Mouse (Mus musculus) stomach, postnatal 0 days (tissue): Measurements from ENCODE around the gene Ubr3. TPM values are rescaled to one million over a fixed set of nuclear protein-coding genes. Genes with fewer than 3 reads are reported as not detected.

Experiments
- ATAC-seq: fragments of 200-750 bp; cut with Nextera tagmentation; 2 replicates; pipeline ENCODE4 v1.8.0; 2017; ENCODE audit not compliant: low FRiP score, low TSS enrichment
- DNase-seq: peaks from one replicate; pipeline ENCODE4 v3.0.0-alpha.2; 2016; ENCODE audit warnings: low spot score
- H3K27ac ChIP-seq: fragments of 300-500 bp; sonication (generic); replicated peaks from 2 replicates; pipeline ENCODE4 v1.5.1; 2014; ENCODE audit warnings: mild to moderate bottlenecking, control low read depth
- H3K27me3 ChIP-seq: fragments of 300-500 bp; sonication (generic); 2 replicates; pipeline ENCODE4 v1.6.1; 2014; ENCODE audit warnings: low read length; ENCODE audit not compliant: control insufficient read depth, insufficient read depth
- H3K36me3 ChIP-seq: fragments of 300-500 bp; sonication (generic); 2 replicates; pipeline ENCODE4 v1.6.1; 2014; ENCODE audit warnings: low read length, mixed read lengths; ENCODE audit not compliant: control insufficient read depth, insufficient read depth
- H3K4me1 ChIP-seq: fragments of 300-500 bp; sonication (generic); replicated peaks from 2 replicates; pipeline ENCODE4 v1.6.1; 2014; ENCODE audit warnings: antibody characterized with exemption; ENCODE audit not compliant: control insufficient read depth, insufficient read depth
- H3K4me2 ChIP-seq: fragments of 300-500 bp; sonication (generic); replicated peaks from 2 replicates; pipeline ENCODE4 v1.6.1; 2014; ENCODE audit warnings: low read depth, mild to moderate bottlenecking, control low read depth, moderate library complexity
- H3K4me3 ChIP-seq: fragments of 300-500 bp; sonication (generic); 2 replicates; pipeline ENCODE4 v1.5.1; 2014; ENCODE audit warnings: low read depth, low read length, control low read depth
- H3K9ac ChIP-seq: fragments of 300-500 bp; sonication (generic); 2 replicates; pipeline ENCODE4 v1.6.1; 2014; ENCODE audit warnings: mild to moderate bottlenecking, low read length, control low read depth, mixed read lengths
- H3K9me3 ChIP-seq: fragments of 300-500 bp; sonication (generic); 2 replicates; pipeline ENCODE4 v1.6.1; 2016; ENCODE audit warnings: low read length; ENCODE audit not compliant: control insufficient read depth
- CTCF ChIP-seq: IDR thresholded peaks from 2 replicates; pipeline ENCODE4 v1.5.1; 2016; ENCODE audit warnings: antibody characterized with exemption, low read depth, mild to moderate bottlenecking, moderate library complexity
- EP300 ChIP-seq: optimal IDR thresholded peaks from 2 replicates; pipeline ENCODE3; 2016; ENCODE audit warnings: antibody characterized with exemption
- WGBS: fragments of 180-500 bp; shearing (Covaris S2); extraction: QIAGEN DNeasy Blood & Tissue Kit; methylation state at CpG from one replicate; pipeline ENCODE4 v1.1.7; 2014; 5-methylcytosine and 5-hydroxymethylcytosine counted together
- polyA plus RNA-seq: library from polyadenylated mRNA; unstranded; fragments of >200 nt; fragmentation: Nextera tagmentation; extraction: Ambion mirVana; gene quantifications from 2 replicates; pipeline ENCODE4 v1.2.1, GENCODE M21; 2015

Gene Ubr3
- polyA plus RNA-seq, 1 experiment from 2014 or later = 7.9 TPM

GRCm38 (mm10) chr2:69861485-69862091 is 35.5 kb upstream of the Ubr3 start, which contains the start of gene Ssb:
Gene Ssb (plus strand): TSS chr2:69861562.
- DNase-seq (peak; percentile 94), ATAC-seq (peak; percentile 93)
- Histone ChIP-seq H3K27ac (peak within 1 kb of the TSS; percentile 96), H3K4me2 (peak within 1 kb of the TSS; percentile 58), H3K9ac (peak within 1 kb of the TSS; percentile 99), H3K4me1 (no peaks in the 10 kb centered on the region; the same call in 1 of the 2 replicates), H3K27me3 (no peaks in the 10 kb centered on the region), H3K36me3 (no peaks in the 10 kb centered on the region), H3K9me3 (no peaks in the 10 kb centered on the region), H3K4me3 (peak within 1 kb of the TSS; percentile 100)
- WGBS = under 1% methylated on average over 66 of the region's 66 CpGs
- TF ChIP-seq EP300 (no peak), CTCF (no peak)

DNA sequence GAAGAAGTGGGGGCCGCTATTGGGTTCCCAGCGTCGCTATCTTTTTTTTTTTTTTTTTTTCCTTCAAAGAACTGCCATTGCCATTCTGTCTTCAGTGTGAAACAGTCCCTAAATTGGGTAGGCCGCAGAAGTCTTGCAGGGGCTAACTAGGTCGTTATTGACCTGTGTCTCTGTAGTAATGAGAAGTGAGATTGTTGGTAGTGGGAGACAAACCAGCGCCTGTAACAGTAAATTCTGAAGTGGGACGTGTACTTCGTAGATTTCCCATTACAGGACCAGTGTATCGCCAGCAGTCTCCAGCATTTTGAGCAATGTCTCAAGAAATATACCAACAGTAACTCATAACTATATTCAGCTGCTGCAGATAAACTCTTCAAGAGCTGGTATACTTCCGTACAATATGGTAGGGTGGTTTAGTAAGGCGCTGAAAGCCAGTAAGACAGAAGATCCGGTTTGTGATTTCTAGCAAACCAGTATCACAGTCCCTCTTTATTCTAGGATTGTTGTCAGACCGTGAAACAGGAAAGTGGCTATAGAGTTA is 34.9 kb upstream of the Ubr3 start:
- no peak for TF ChIP-seq EP300
- no peak for TF ChIP-seq CTCF
- Histone ChIP-seq H3K4me3 (peak overlapping the region; percentile 100), H3K27me3 (no peaks in the 10 kb centered on the region), H3K9ac (peak overlapping the region; percentile 99), H3K36me3 (no peaks in the 10 kb centered on the region), H3K4me2 (peak overlapping the region; percentile 58), H3K4me1 (no peaks in the 10 kb centered on the region; the same call in 1 of the 2 replicates), H3K9me3 (no peaks in the 10 kb centered on the region), H3K27ac (peak overlapping the region; percentile 96)
- DNase-seq (no peak), ATAC-seq (no peak)
- WGBS = under 1% methylated on average over 13 of the region's 13 CpGs

DNA sequence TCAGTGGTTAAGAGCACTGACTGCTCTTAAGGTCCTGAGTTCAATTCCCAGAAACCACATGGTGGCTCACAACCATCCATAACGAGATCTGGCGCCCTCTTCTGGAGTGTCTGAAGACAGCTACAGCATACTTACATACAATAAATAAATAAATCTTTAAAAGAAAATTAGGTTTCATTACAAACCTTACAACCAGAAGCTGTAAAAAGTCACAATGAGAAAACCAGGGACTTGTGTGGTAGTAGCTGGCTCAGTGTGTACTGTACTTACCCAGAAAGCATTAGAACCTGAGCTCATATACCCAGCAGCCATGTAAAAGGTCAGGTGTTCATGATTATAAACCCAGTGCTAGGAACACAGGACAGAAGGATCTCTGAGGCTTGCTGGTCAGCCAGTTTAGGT is 13.1 kb upstream of the Ubr3 start:
- Histone ChIP-seq H3K9ac (no peak overlapping the region), H3K9me3 (no peaks in the 10 kb centered on the region), H3K4me1 (no peaks in the 10 kb centered on the region), H3K4me2 (peak overlapping the region; percentile 48; the same call in 1 of the 2 replicates), H3K27me3 (no peaks in the 10 kb centered on the region), H3K36me3 (no peaks in the 10 kb centered on the region), H3K27ac (no peak overlapping the region), H3K4me3 (no peak overlapping the region)
- DNase-seq = no peak
- TF ChIP-seq EP300 = no peak
- peak; percentile 56 for TF ChIP-seq CTCF
- WGBS = 68% methylated on average over 2 of the region's 2 CpGs
- ATAC-seq = peak; percentile 3; the same call in 1 of the 2 replicates

DNA sequence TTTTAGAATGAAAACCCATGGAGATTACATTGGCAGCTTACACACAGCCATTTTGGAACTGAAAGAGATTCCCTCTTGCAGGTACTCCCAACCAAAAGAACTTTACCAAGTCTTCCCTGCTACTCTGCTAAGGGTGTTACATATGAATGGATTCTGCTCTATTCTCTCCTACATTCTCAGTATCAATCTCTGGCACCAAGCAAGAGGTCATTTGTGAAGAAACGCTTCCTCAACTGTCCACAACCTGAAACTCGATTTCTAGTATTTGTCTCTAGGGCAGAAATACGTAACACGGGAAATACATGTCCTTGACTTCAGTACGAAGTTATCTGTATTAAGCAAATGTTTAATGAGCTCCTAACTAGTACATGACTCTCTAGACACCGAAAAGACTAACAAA is 12.5 kb upstream of the Ubr3 start:
- Histone ChIP-seq H3K9ac (no peak overlapping the region), H3K27ac (no peak overlapping the region), H3K4me2 (peak overlapping the region; percentile 48), H3K27me3 (no peaks in the 10 kb centered on the region), H3K4me1 (no peaks in the 10 kb centered on the region), H3K36me3 (no peaks in the 10 kb centered on the region), H3K9me3 (no peaks in the 10 kb centered on the region), H3K4me3 (peak overlapping the region; percentile 45)
- TF ChIP-seq CTCF (no peak), EP300 (no peak)
- whole genome bisulfite sequencing = 46% methylated on average over 6 of the region's 6 CpGs
- DNase-seq (no peak), ATAC-seq (no peak)

GRCm38 (mm10) chr2:69885050-69885449 is 12.0 kb upstream of the Ubr3 start:
- no peaks in the 10 kb centered on the region for H3K36me3 ChIP-seq
- TF ChIP-seq EP300 (no peak), CTCF (no peak)
- 6% methylated on average over 12 of the region's 12 CpGs for WGBS
- H3K4me2 ChIP-seq = peak overlapping the region; percentile 48
- DNase-seq (no peak), ATAC-seq (no peak; the same call in 1 of the 2 replicates)
- H3K4me1 ChIP-seq = no peaks in the 10 kb centered on the region
- peak overlapping the region; percentile 26 for H3K27ac ChIP-seq
- no peaks in the 10 kb centered on the region for H3K27me3 ChIP-seq
- no peaks in the 10 kb centered on the region for H3K9me3 ChIP-seq
- peak overlapping the region; percentile 45 for H3K4me3 ChIP-seq
- peak overlapping the region; percentile 60 for H3K9ac ChIP-seq
